Mouse (Mus musculus) forebrain, embryonic 15.5 days (tissue): ENCODE data around the gene Dupd1. TPM values are rescaled to one million over a fixed set of nuclear protein-coding genes. Genes with fewer than 3 reads are reported as not detected.

ENCODE experiments used
- ATAC-seq: fragments of 200-750 bp; cut with Nextera tagmentation; replicated peaks from 2 replicates; pipeline ENCODE4 v1.8.0; 2017; ENCODE audit warnings: mild to moderate bottlenecking, moderate TSS enrichment, moderate library complexity
- H3K27ac ChIP-seq: fragments of 300-500 bp; sonication (generic); replicated peaks from 2 replicates; pipeline ENCODE4 v1.5.1; 2015; ENCODE audit warnings: mild to moderate bottlenecking, inconsistent platforms
- H3K27me3 ChIP-seq: fragments of 300-500 bp; sonication (generic); 2 replicates; pipeline ENCODE4 v1.6.1; 2015; ENCODE audit warnings: inconsistent platforms
- H3K36me3 ChIP-seq: fragments of 300-500 bp; sonication (generic); 2 replicates; pipeline ENCODE4 v1.6.1; 2015; ENCODE audit warnings: mild to moderate bottlenecking, inconsistent platforms
- H3K4me1 ChIP-seq: fragments of 300-500 bp; sonication (generic); 2 replicates; pipeline ENCODE4 v1.6.1; 2015; ENCODE audit warnings: inconsistent platforms
- H3K4me2 ChIP-seq: fragments of 300-500 bp; sonication (generic); replicated peaks from 2 replicates; pipeline ENCODE4 v1.6.1; 2015; ENCODE audit warnings: mild to moderate bottlenecking, inconsistent platforms
- H3K4me3 ChIP-seq: fragments of 300-500 bp; sonication (generic); 2 replicates; pipeline ENCODE4 v1.5.1; 2015; ENCODE audit warnings: mild to moderate bottlenecking, inconsistent platforms
- H3K9ac ChIP-seq: fragments of 300-500 bp; sonication (generic); replicated peaks from 2 replicates; pipeline ENCODE4 v1.6.1; 2015; ENCODE audit warnings: mild to moderate bottlenecking, inconsistent platforms
- H3K9me3 ChIP-seq: fragments of 300-500 bp; sonication (generic); 2 replicates; pipeline ENCODE4 v1.6.1; 2016; ENCODE audit warnings: inconsistent platforms
- WGBS: fragments of 180-500 bp; shearing (Covaris S2); methylation state at CpG from one replicate; pipeline ENCODE4 v1.1.7; 2015; ENCODE audit warnings: mixed read lengths; 5-methylcytosine and 5-hydroxymethylcytosine counted together
- polyA plus RNA-seq: library from polyadenylated mRNA; unstranded; fragments of >200 nt; fragmentation: Nextera tagmentation; extraction: Ambion mirVana; gene quantifications from 2 replicates; pipeline ENCODE4 v1.2.1, GENCODE M21; 2015

Dupd1 gene
- polyA plus RNA-seq, 1 experiment from 2014 or later = not detected

DNA sequence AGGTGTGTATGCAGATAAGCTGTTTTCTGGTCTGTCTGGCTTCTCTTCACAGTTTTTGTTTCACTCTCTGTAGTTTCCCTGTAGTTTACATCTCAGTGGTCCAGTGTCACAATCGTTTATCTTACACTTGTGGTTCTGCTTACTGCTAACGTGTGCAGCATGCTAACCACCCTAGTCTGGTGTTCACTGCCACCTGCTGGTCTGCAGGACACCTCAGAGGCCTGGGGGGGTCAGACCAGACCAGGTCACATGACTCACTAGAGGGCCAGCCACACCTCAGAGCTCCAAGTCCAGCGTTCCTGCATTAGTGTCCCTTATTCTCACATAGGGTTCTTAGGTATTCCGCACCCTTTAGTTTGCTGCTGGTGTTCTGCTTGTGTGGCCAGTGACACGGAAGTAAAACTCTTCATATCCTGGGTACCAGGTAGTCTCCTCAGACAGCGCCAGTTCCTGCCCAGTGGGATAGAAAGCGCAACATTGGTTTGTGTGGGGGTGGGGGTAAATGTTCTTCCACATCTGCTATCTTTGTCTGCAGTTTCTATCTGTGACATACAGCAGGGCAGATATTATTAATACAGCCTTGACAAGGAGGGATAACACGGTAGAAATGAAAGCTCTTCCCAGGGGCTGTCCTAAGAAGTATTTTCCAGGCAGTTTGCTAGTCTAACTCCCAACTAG is 51.8 kb downstream of the Dupd1 start:
- peaks cover 56% of the 10 kb centered on the region for H3K36me3 ChIP-seq
- WGBS = 77% methylated on average over 8 of the region's 8 CpGs
- peaks cover 21% of the 10 kb centered on the region for H3K4me1 ChIP-seq
- H3K9ac ChIP-seq = no peak overlapping the region
- no peak overlapping the region for H3K27ac ChIP-seq
- no peak overlapping the region for H3K4me2 ChIP-seq
- H3K27me3 ChIP-seq = no peaks in the 10 kb centered on the region
- no peaks in the 10 kb centered on the region for H3K9me3 ChIP-seq
- ATAC-seq = no peak
- no peak overlapping the region for H3K4me3 ChIP-seq

- peak overlapping the region; percentile 60 for H3K27ac ChIP-seq
- no peak overlapping the region for H3K4me3 ChIP-seq
- WGBS = 15% methylated on average over 5 of the region's 5 CpGs
- peaks cover 37% of the 10 kb centered on the region for H3K4me1 ChIP-seq
- peak; percentile 89 for ATAC-seq
- peaks cover 35% of the 10 kb centered on the region for H3K36me3 ChIP-seq
- H3K9me3 ChIP-seq = no peaks in the 10 kb centered on the region
- no peak overlapping the region for H3K4me2 ChIP-seq
- H3K27me3 ChIP-seq = no peaks in the 10 kb centered on the region
- H3K9ac ChIP-seq = no peak overlapping the region
These were observed 54.7 kb downstream of the Dupd1 start for GRCm38 (mm10) chr14:21659652-21660051.

- ATAC-seq = peak; percentile 57
- Histone ChIP-seq H3K4me3 (no peak overlapping the region), H3K27me3 (no peaks in the 10 kb centered on the region), H3K36me3 (peaks cover 33% of the 10 kb centered on the region), H3K4me1 (peaks cover 37% of the 10 kb centered on the region), H3K9ac (no peak overlapping the region), H3K4me2 (no peak overlapping the region), H3K27ac (peak overlapping the region; percentile 60), H3K9me3 (no peaks in the 10 kb centered on the region)
- 46% methylated on average over 13 of the region's 13 CpGs for whole genome bisulfite sequencing
These were observed 55.2 kb downstream of the Dupd1 start for GRCm38 (mm10) chr14:21659155-21659554.

- Histone ChIP-seq H3K36me3 (peaks cover 11% of the 10 kb centered on the region), H3K27ac (no peak overlapping the region), H3K27me3 (no peaks in the 10 kb centered on the region), H3K4me1 (peaks cover 26% of the 10 kb centered on the region), H3K4me3 (no peak overlapping the region), H3K9me3 (no peaks in the 10 kb centered on the region), H3K9ac (no peak overlapping the region), H3K4me2 (no peak overlapping the region)
- no peak for ATAC-seq
- 84% methylated on average over 2 of the region's 2 CpGs for WGBS
These were observed 60.6 kb downstream of the Dupd1 start for GRCm38 (mm10) chr14:21653813-21654212.

DNA sequence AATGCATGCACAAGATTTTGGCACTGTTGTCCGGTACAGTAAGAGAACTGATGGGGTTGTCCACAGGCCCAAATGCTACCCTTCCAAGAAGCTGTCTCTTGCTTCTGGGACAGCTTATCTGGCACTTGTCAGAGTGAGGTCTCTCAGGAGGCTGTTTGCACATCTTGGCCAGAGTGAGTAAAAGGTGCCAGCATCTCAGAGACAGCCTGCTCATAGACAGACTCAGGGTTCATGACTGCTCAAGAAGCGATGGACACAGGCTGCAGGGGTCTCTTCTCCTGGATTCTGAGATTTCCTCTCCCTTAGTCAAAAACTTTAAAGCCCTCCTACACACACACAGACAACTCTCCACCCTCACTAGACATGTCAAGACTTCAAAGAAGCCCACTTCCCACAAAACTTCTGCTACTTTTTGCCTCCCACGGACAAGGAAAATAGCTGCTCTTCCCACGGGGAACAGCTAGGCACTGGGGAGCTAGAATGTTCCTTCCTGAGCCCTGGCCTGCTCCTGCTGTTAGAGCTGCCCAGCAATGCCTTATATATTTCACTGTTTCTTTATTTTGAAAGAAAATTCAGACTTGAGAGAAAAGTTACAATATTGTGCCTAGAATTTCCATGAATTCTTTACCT is 73.5 kb downstream of the Dupd1 start:
- H3K4me1 ChIP-seq = no peaks in the 10 kb centered on the region
- H3K9me3 ChIP-seq = no peaks in the 10 kb centered on the region
- H3K27me3 ChIP-seq = no peaks in the 10 kb centered on the region
- 82% methylated on average over 4 of the region's 4 CpGs for WGBS
- no peak overlapping the region for H3K4me3 ChIP-seq
- no peak for ATAC-seq
- no peak overlapping the region for H3K9ac ChIP-seq
- H3K27ac ChIP-seq = no peak overlapping the region; the same call in 1 of the 2 replicates
- H3K36me3 ChIP-seq = peaks cover 36% of the 10 kb centered on the region
- H3K4me2 ChIP-seq = no peak overlapping the region

DNA sequence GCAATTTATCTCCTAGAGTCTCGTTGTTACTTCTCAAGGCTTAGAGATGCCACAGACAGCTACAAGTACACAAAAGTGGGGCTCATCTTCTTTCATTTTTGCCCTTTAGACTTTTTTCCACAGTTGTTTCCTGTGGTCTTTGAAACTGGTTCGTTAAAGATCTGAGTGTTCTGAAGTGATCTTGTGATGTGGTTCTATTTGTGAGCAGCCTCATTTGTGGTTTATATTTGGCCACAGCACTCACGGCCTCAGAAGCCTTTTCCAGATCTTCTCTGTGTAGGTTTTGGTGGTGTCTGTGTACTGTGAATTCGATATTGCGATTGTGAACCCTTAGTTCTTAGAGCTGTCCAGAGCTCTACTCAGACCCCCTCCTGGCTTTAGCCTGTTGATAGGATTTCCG is 77.8 kb downstream of the Dupd1 start:
- H3K27me3 ChIP-seq = no peaks in the 10 kb centered on the region
- H3K4me2 ChIP-seq = no peak overlapping the region
- H3K4me3 ChIP-seq = no peak overlapping the region
- peaks cover 40% of the 10 kb centered on the region for H3K36me3 ChIP-seq
- H3K9me3 ChIP-seq = no peaks in the 10 kb centered on the region
- no peak for ATAC-seq
- no peak overlapping the region for H3K9ac ChIP-seq
- 71% methylated on average over 6 of the region's 6 CpGs for WGBS
- H3K27ac ChIP-seq = no peak overlapping the region
- peaks cover 3% of the 10 kb centered on the region; the same call in 1 of the 2 replicates for H3K4me1 ChIP-seq

DNA sequence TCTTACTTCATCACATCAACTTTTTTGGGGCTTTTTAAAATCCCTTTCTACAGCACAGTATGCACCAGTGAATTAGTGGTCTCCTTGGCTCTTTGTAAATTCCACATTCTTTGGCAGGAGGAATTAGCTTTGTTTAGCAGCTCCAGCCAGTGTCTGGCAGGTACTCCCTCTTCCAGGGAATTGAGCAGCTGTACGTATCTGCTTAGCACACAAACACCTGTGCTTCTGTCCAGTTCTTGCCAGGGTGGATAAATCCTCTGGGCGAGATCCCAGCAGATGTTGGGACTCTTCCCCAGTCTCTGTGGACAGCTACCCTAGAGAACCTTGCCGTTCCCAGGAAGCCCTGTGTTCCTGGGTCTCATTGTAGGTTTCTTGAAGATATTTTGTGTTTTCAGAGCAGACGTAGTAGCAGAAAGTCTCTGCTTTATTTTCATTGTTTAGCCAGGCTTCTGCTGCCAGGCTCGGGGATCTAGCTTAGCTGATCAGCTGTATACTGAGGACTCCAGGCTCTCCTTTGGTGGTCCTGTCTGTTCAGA is 82.6 kb downstream of the Dupd1 start:
- no peak for ATAC-seq
- 45% methylated on average over 5 of the region's 5 CpGs for WGBS
- no peaks in the 10 kb centered on the region for H3K27me3 ChIP-seq
- H3K9me3 ChIP-seq = no peaks in the 10 kb centered on the region
- H3K4me1 ChIP-seq = peaks cover 4% of the 10 kb centered on the region; the same call in 1 of the 2 replicates
- no peak overlapping the region for H3K4me2 ChIP-seq
- no peak overlapping the region for H3K4me3 ChIP-seq
- H3K36me3 ChIP-seq = peaks cover 51% of the 10 kb centered on the region
- no peak overlapping the region for H3K9ac ChIP-seq
- peak overlapping the region; percentile 52 for H3K27ac ChIP-seq

Other genes starting within 250 kb of the Dupd1 start
- 29.5 and 31.5 TPM in 2 replicates for gene Kat6b, start 233.1 kb downstream of the Dupd1 start, polyA plus RNA-seq
- gene Samd8, start 36.0 kb upstream of the Dupd1 start, polyA plus RNA-seq = 24.2 and 24.6 TPM in 2 replicates
- gene Dusp13, start 36.6 kb upstream of the Dupd1 start, polyA plus RNA-seq = not detected in 2 replicates
- gene Vdac2, start 110.7 kb upstream of the Dupd1 start, polyA plus RNA-seq = 245 and 250 TPM in 2 replicates
- 31.7 and 33.0 TPM in 2 replicates for gene Comtd1, start 134.4 kb upstream of the Dupd1 start, polyA plus RNA-seq